Comparison of ENCODE assay signal across 14 mouse cellular contexts in the genomic region with DNA sequence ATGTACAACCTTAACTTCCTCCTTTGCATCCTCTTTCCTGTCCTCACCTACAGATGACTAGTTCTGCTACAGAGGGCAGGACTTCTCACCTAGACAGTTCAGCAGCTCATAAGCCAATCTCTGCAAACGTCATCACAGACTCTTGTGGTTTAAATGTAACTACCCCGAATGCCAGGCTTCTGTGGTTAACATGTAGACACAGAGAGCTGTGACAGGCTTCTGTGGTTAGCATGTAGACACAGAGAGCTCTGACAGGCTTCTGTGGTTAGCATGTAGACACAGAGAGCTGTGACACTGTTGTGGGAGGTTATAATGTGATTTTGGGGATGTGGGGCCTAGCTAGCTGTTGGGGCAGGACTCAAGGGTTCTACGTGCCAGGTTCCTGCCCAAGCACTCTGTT.
DNase-seq lines count a peak whose midpoint lies in the region; ATAC-seq and TF ChIP-seq lines count a peak whose summit lies in the region.
"Had no signal": no experiment of that assay in that cellular context is flagged by ENCODE, and none has a peak within 500 bp of the region (broad histone marks: within the 10 kb centered on the region; RNA-seq: fewer than 3 reads in every experiment).

No protein-coding gene starts in this region.

- no peaks in the 10 kb centered on the region for H3K36me3 ChIP-seq in embryonic facial prominence, embryonic 14.5 days (ENCODE audit: control insufficient read depth, insufficient read depth, low read length)
- no peaks in the 10 kb centered on the region for H3K36me3 ChIP-seq in embryonic facial prominence, embryonic 10.5 days (replicated peaks)
- H3K36me3 ChIP-seq in hindbrain, embryonic 12.5 days, result 0 out of 2 replicates have a peak, but pooled peaks cover 6% of the 10 kb centered on the region
- peaks cover 18% of the 10 kb centered on the region for H3K36me3 ChIP-seq in forebrain, postnatal 0 days (ENCODE audit: insufficient read depth)
- H3K36me3 ChIP-seq: liver, embryonic 13.5 days had no signal

- H3K9me3 ChIP-seq in embryonic facial prominence, embryonic 14.5 days (ENCODE audit: control insufficient read depth, low read length), result no peaks in the 10 kb centered on the region
- no peaks in the 10 kb centered on the region for H3K9me3 ChIP-seq in embryonic facial prominence, embryonic 10.5 days
- no peaks in the 10 kb centered on the region for H3K9me3 ChIP-seq in hindbrain, embryonic 12.5 days (replicated peaks)
- H3K9me3 ChIP-seq in forebrain, postnatal 0 days (ENCODE audit: low read length), result no peaks in the 10 kb centered on the region
- H3K9me3 ChIP-seq: liver, embryonic 13.5 days had no signal

- no peak overlapping the region for H3K9ac ChIP-seq in embryonic facial prominence, embryonic 14.5 days (ENCODE audit: low read depth, low read length)
- no peak overlapping the region for H3K9ac ChIP-seq in hindbrain, embryonic 12.5 days
- no peak overlapping the region for H3K9ac ChIP-seq in forebrain, postnatal 0 days
- H3K9ac ChIP-seq: liver, embryonic 13.5 days had no signal

- no peak for ATAC-seq in embryonic facial prominence, embryonic 14.5 days (ENCODE audit: low read depth)
- ATAC-seq in granulocyte monocyte progenitor cell, adult 5-6 weeks (replicated peaks; ENCODE audit: poor library complexity, severe bottlenecking), result peak; percentile 100
- no peak for ATAC-seq in hindbrain, embryonic 12.5 days (ENCODE audit: low FRiP score)
- ATAC-seq in forebrain, postnatal 0 days, result no peak
- ATAC-seq: intestine, embryonic 16.5 days had no signal

- H3K4me3 ChIP-seq in embryonic facial prominence, embryonic 14.5 days (ENCODE audit: low read depth, low read length), result no peak overlapping the region
- no peak overlapping the region for H3K4me3 ChIP-seq in embryonic facial prominence, embryonic 10.5 days
- no peak overlapping the region for H3K4me3 ChIP-seq in hindbrain, embryonic 12.5 days
- H3K4me3 ChIP-seq in forebrain, postnatal 0 days (ENCODE audit: low read depth, low read length), result no peak overlapping the region
- H3K4me3 ChIP-seq: liver, embryonic 13.5 days; myocyte had no signal

- no peak for TF ChIP-seq CTCF in forebrain, postnatal 0 days (IDR thresholded peaks at IDR 0.05; ENCODE audit: low read depth)

- H3K27ac ChIP-seq in embryonic facial prominence, embryonic 14.5 days (replicated peaks; ENCODE audit: low read depth, low read length), result no peak overlapping the region
- no peak overlapping the region for H3K27ac ChIP-seq in embryonic facial prominence, embryonic 10.5 days (replicated peaks)
- H3K27ac ChIP-seq in hindbrain, embryonic 12.5 days, result no peak overlapping the region
- H3K27ac ChIP-seq in forebrain, postnatal 0 days (ENCODE audit: low read depth, low read length), result no peak overlapping the region
- H3K27ac ChIP-seq: liver, embryonic 13.5 days; macrophage had no signal

- no peaks in the 10 kb centered on the region for H3K4me1 ChIP-seq in embryonic facial prominence, embryonic 14.5 days (ENCODE audit: control insufficient read depth, insufficient read depth, low read length)
- H3K4me1 ChIP-seq in embryonic facial prominence, embryonic 10.5 days, result no peaks in the 10 kb centered on the region
- H3K4me1 ChIP-seq in hindbrain, embryonic 12.5 days, result no peaks in the 10 kb centered on the region
- H3K4me1 ChIP-seq in forebrain, postnatal 0 days (ENCODE audit: insufficient read depth), result no peaks in the 10 kb centered on the region
- H3K4me1 ChIP-seq: liver, embryonic 13.5 days had no signal

- H3K27me3 ChIP-seq in embryonic facial prominence, embryonic 14.5 days (replicated peaks; ENCODE audit: control insufficient read depth, insufficient read depth, low read length), result no peaks in the 10 kb centered on the region
- no peaks in the 10 kb centered on the region for H3K27me3 ChIP-seq in embryonic facial prominence, embryonic 10.5 days (replicated peaks; ENCODE audit: low read depth, poor library complexity, severe bottlenecking)
- H3K27me3 ChIP-seq in hindbrain, embryonic 12.5 days, result no peaks in the 10 kb centered on the region
- H3K27me3 ChIP-seq in forebrain, postnatal 0 days (ENCODE audit: insufficient read depth, low read length), result no peaks in the 10 kb centered on the region
- H3K27me3 ChIP-seq: liver, embryonic 13.5 days had no signal

- 66% methylated on average over 3 of the region's 3 CpGs for WGBS in embryonic facial prominence, embryonic 14.5 days
- 84% methylated on average over 3 of the region's 3 CpGs for WGBS in embryonic facial prominence, embryonic 10.5 days
- 81% methylated on average over 3 of the region's 3 CpGs for WGBS in hindbrain, embryonic 12.5 days
- WGBS in forebrain, postnatal 0 days, result 78% methylated on average over 3 of the region's 3 CpGs

- H3K4me2 ChIP-seq in embryonic facial prominence, embryonic 14.5 days (ENCODE audit: low read depth, low read length), result no peak overlapping the region
- no peak overlapping the region for H3K4me2 ChIP-seq in hindbrain, embryonic 12.5 days (replicated peaks)
- H3K4me2 ChIP-seq in forebrain, postnatal 0 days (ENCODE audit: low read depth), result no peak overlapping the region
- H3K4me2 ChIP-seq: liver, embryonic 13.5 days had no signal

- DNase-seq in embryonic facial prominence, embryonic 14.5 days (ENCODE audit: low spot score), result peak; percentile 10
- no peak for DNase-seq in embryonic facial prominence, embryonic 10.5 days (ENCODE audit: low spot score)
- DNase-seq in B cell, adult 2 months, result peak; percentile 37 to 54
- peak; percentile 81 to 88 for DNase-seq in natural killer cell, adult 2 months (ENCODE audit: low spot score in 2 of 2)
- no peak for DNase-seq in forebrain, postnatal 0 days
- no peak for DNase-seq in yolk sac, embryonic 10.5 days (ENCODE audit: low spot score)
- DNase-seq: adrenal gland, postnatal 10 days; heart, postnatal 36 days; liver, embryonic 13.5 days had no signal

Comparison
In these comparisons a context has a peak if more than half of its experiments do, and no peak if none do; other contexts are left out.
1. DNase-seq: peak in embryonic facial prominence, embryonic 14.5 days (single experiment), B cell, adult 2 months (2 of 2) and natural killer cell, adult 2 months (2 of 2); none in embryonic facial prominence, embryonic 10.5 days (single experiment), forebrain, postnatal 0 days (single experiment) and yolk sac, embryonic 10.5 days (single experiment).